Mouse (Mus musculus) hindbrain, embryonic 16.5 days (tissue): ENCODE data around the gene Ssbp4. TPM values are rescaled to one million over a fixed set of nuclear protein-coding genes. Genes with fewer than 3 reads are reported as not detected.

ENCODE experiments used
- ATAC-seq: fragments of 200-750 bp; cut with Nextera tagmentation; 2 replicates; pipeline ENCODE4 v1.8.0; 2017; ENCODE audit warnings: moderate TSS enrichment, moderate library complexity
- H3K27ac ChIP-seq: fragments of 300-500 bp; sonication (generic); 2 replicates; pipeline ENCODE4 v1.5.1; 2014; ENCODE audit warnings: low read depth, mild to moderate bottlenecking, control low read depth, low read length, moderate library complexity
- H3K27me3 ChIP-seq: fragments of 300-500 bp; sonication (generic); replicated peaks from 2 replicates; pipeline ENCODE4 v1.6.1; 2014; ENCODE audit warnings: low read length; ENCODE audit not compliant: control insufficient read depth, insufficient read depth
- H3K36me3 ChIP-seq: fragments of 300-500 bp; sonication (generic); 2 replicates; pipeline ENCODE4 v1.6.1; 2014; ENCODE audit warnings: mild to moderate bottlenecking, low read length, moderate library complexity, mixed read lengths; ENCODE audit not compliant: control insufficient read depth, insufficient read depth
- H3K4me1 ChIP-seq: fragments of 300-500 bp; sonication (generic); 2 replicates; pipeline ENCODE4 v1.6.1; 2014; ENCODE audit warnings: low read depth, low read length; ENCODE audit not compliant: control insufficient read depth, insufficient read depth
- H3K4me2 ChIP-seq: fragments of 300-500 bp; sonication (generic); 2 replicates; pipeline ENCODE4 v1.6.1; 2014; ENCODE audit warnings: mild to moderate bottlenecking, low read length, control low read depth, moderate library complexity
- H3K4me3 ChIP-seq: fragments of 300-500 bp; sonication (generic); 2 replicates; pipeline ENCODE4 v1.5.1; 2014; ENCODE audit warnings: mild to moderate bottlenecking, low read length, control low read depth, moderate library complexity
- H3K9ac ChIP-seq: fragments of 300-500 bp; sonication (generic); 2 replicates; pipeline ENCODE4 v1.6.1; 2014; ENCODE audit warnings: low read depth, mild to moderate bottlenecking, control low read depth, low read length, moderate library complexity
- H3K9me3 ChIP-seq: fragments of 300-500 bp; sonication (generic); 2 replicates; pipeline ENCODE4 v1.6.1; 2014; ENCODE audit warnings: mild to moderate bottlenecking, low read length, moderate library complexity; ENCODE audit not compliant: control insufficient read depth
- WGBS: fragments of 180-500 bp; shearing (Covaris S2); extraction: QIAGEN DNeasy Blood & Tissue Kit; methylation state at CpG from one replicate; pipeline ENCODE4 v1.1.7; 2014; 5-methylcytosine and 5-hydroxymethylcytosine counted together
- polyA plus RNA-seq: library from polyadenylated mRNA; unstranded; fragments of >200 nt; fragmentation: Nextera tagmentation; extraction: Ambion mirVana; gene quantifications from 2 replicates; pipeline ENCODE4 v1.2.1, GENCODE M21; 2015

Ssbp4 gene
- polyA plus RNA-seq, 1 experiment from 2014 or later, result 148 TPM

DNA sequence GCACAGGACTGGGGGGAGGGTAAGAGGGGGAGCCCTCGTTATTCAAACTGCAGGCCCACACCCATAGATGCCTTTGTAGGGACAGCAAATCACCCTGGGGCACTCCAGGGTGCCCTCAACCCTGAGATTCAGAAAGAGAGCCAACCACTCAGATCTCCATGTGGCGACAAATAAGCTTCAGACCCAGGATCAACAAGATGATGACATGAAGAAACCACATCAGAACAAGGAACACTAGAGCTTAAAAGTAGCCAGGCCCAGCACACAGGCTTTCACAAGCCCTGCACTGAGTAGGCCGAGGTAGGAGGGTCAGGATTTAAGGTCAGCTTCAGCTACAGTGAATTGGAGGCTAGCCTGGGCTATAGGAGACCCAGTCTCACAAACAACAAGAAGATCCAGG lies 40.2 kb upstream of the Ssbp4 start:
- no peak overlapping the region; the same call in 1 of the 2 replicates for H3K9ac ChIP-seq
- no peak overlapping the region for H3K4me3 ChIP-seq
- H3K27ac ChIP-seq, result peak overlapping the region; percentile 65
- H3K9me3 ChIP-seq, result no peaks in the 10 kb centered on the region
- H3K27me3 ChIP-seq, result no peaks in the 10 kb centered on the region
- peaks cover 13% of the 10 kb centered on the region for H3K4me1 ChIP-seq
- peak; percentile 38 for ATAC-seq
- peaks cover 8% of the 10 kb centered on the region; the same call in 1 of the 2 replicates for H3K36me3 ChIP-seq
- H3K4me2 ChIP-seq, result no peak overlapping the region
- 49% methylated on average over 3 of the region's 3 CpGs for WGBS

GRCm38 (mm10) chr8:70648164-70648442 lies 39.4 kb upstream of the Ssbp4 start:
- Histone ChIP-seq H3K27me3 (no peaks in the 10 kb centered on the region), H3K9me3 (no peaks in the 10 kb centered on the region), H3K4me3 (no peak overlapping the region), H3K9ac (no peak overlapping the region), H3K4me1 (peaks cover 13% of the 10 kb centered on the region), H3K27ac (no peak overlapping the region), H3K4me2 (no peak overlapping the region), H3K36me3 (peaks cover 8% of the 10 kb centered on the region; the same call in 1 of the 2 replicates)
- 30% methylated on average over 1 of the region's 1 CpGs for WGBS
- ATAC-seq, result no peak

GRCm38 (mm10) chr8:70647343-70648163 lies 38.9 kb upstream of the Ssbp4 start:
- peaks cover 13% of the 10 kb centered on the region for H3K4me1 ChIP-seq
- H3K9me3 ChIP-seq, result no peaks in the 10 kb centered on the region
- peaks cover 8% of the 10 kb centered on the region; the same call in 1 of the 2 replicates for H3K36me3 ChIP-seq
- H3K27ac ChIP-seq, result peak overlapping the region; percentile 3; the same call in 1 of the 2 replicates
- 0 out of 2 replicates have a peak overlapping the region, but pooled peaks have one; percentile 21 for H3K9ac ChIP-seq
- H3K27me3 ChIP-seq, result no peaks in the 10 kb centered on the region
- no peak overlapping the region for H3K4me2 ChIP-seq
- no peak for ATAC-seq
- H3K4me3 ChIP-seq, result no peak overlapping the region
- WGBS, result 42% methylated on average over 8 of the region's 8 CpGs

GRCm38 (mm10) chr8:70646775-70647174 lies 38.1 kb upstream of the Ssbp4 start:
- Histone ChIP-seq H3K4me3 (no peak overlapping the region), H3K4me1 (peaks cover 13% of the 10 kb centered on the region), H3K27me3 (no peaks in the 10 kb centered on the region), H3K36me3 (peaks cover 7% of the 10 kb centered on the region; the same call in 1 of the 2 replicates), H3K27ac (no peak overlapping the region), H3K9me3 (no peaks in the 10 kb centered on the region), H3K9ac (no peak overlapping the region), H3K4me2 (no peak overlapping the region)
- no peak for ATAC-seq

GRCm38 (mm10) chr8:70646369-70646768 lies 37.7 kb upstream of the Ssbp4 start:
- H3K4me3 ChIP-seq, result no peak overlapping the region
- ATAC-seq, result no peak
- 71% methylated on average over 6 of the region's 6 CpGs for WGBS
- no peak overlapping the region for H3K27ac ChIP-seq
- H3K9me3 ChIP-seq, result no peaks in the 10 kb centered on the region
- peaks cover 13% of the 10 kb centered on the region for H3K4me1 ChIP-seq
- H3K36me3 ChIP-seq, result peaks cover 6% of the 10 kb centered on the region; the same call in 1 of the 2 replicates
- no peak overlapping the region for H3K4me2 ChIP-seq
- no peaks in the 10 kb centered on the region for H3K27me3 ChIP-seq
- H3K9ac ChIP-seq, result no peak overlapping the region; the same call in 1 of the 2 replicates

DNA sequence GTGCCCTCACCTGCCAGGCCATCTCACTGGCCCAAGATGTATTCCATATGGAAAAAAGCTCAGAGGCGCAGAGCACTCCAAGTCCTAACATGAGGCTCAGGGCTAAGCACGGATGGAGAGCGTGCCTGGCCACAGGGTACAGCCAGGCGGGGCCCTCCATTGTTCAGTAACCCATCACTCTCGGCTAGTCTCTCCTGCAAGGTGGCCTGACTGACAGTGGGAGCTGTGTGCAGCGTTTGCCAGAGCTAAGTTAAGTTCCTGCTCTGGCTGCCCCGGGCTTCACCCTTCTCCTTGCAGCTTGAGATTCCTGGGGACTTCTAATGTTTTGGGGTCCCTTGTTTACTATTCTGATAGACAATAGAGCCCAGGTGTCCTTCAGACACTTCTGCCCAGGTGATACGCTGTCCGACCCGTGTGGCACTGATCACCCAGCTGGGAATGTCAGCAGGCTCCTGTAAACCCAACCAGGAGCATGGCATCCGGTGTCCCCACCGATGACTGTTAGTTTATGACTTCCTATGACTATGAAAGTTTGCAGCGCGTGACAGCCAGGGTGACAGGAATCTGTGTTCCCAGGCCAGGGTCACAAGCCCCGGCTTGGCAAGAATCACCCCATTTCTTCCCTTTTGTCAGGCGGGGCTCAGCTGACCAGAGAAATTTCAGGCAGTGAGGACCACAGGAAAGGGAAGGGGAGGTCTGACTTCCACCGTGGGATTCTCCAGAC lies 37.0 kb upstream of the Ssbp4 start:
- Histone ChIP-seq H3K4me3 (no peak overlapping the region), H3K4me1 (peaks cover 13% of the 10 kb centered on the region), H3K9me3 (no peaks in the 10 kb centered on the region), H3K36me3 (0 out of 2 replicates have a peak, but pooled peaks cover 4% of the 10 kb centered on the region), H3K27me3 (no peaks in the 10 kb centered on the region), H3K9ac (no peak overlapping the region; the same call in 1 of the 2 replicates), H3K27ac (no peak overlapping the region), H3K4me2 (no peak overlapping the region)
- WGBS, result 55% methylated on average over 17 of the region's 17 CpGs
- ATAC-seq, result no peak

DNA sequence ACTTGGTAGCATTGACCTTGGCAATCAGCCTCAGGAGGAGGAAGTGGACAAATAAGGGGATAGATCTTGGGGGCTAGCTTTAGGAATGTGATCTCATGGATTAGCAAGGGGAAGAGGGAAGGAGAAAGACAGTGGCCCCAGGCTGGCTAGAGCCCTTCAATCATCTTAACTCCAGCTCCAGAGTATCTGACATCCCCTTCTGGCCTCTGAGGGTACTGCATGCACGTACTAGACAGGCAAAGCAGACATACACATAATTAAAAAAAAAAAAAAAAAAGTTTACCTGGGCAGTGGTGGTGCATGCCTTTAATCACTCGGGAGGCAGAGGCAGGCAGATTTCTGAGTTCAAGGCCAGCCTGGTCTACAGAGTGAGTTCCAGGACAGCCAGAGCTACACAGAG lies 35.4 kb upstream of the Ssbp4 start:
- ATAC-seq, result no peak
- WGBS, result 69% methylated on average over 2 of the region's 2 CpGs
- no peak overlapping the region for H3K4me3 ChIP-seq

GRCm38 (mm10) chr8:70643019-70643418 lies 34.3 kb upstream of the Ssbp4 start:
- no peak overlapping the region for H3K27ac ChIP-seq
- no peak overlapping the region for H3K4me2 ChIP-seq
- H3K36me3 ChIP-seq, result no peaks in the 10 kb centered on the region
- no peaks in the 10 kb centered on the region for H3K27me3 ChIP-seq
- no peak overlapping the region for H3K4me3 ChIP-seq
- WGBS, result 65% methylated on average over 3 of the region's 3 CpGs
- H3K9me3 ChIP-seq, result no peaks in the 10 kb centered on the region
- no peak for ATAC-seq
- H3K9ac ChIP-seq, result no peak overlapping the region
- H3K4me1 ChIP-seq, result peaks cover 5% of the 10 kb centered on the region; the same call in 1 of the 2 replicates

More for the DNA sequence above, 35.4 kb upstream of the Ssbp4 start:
- H3K4me2 ChIP-seq, result no peak overlapping the region
- no peak overlapping the region for H3K9ac ChIP-seq
- H3K36me3 ChIP-seq, result no peaks in the 10 kb centered on the region
- no peak overlapping the region for H3K27ac ChIP-seq
- H3K4me1 ChIP-seq, result peaks cover 5% of the 10 kb centered on the region
- no peaks in the 10 kb centered on the region for H3K9me3 ChIP-seq
- H3K27me3 ChIP-seq, result no peaks in the 10 kb centered on the region

- no peak for ATAC-seq
- 75% methylated on average over 9 of the region's 9 CpGs for WGBS
- Histone ChIP-seq H3K4me2 (no peak overlapping the region), H3K36me3 (no peaks in the 10 kb centered on the region), H3K4me3 (no peak overlapping the region), H3K27ac (no peak overlapping the region), H3K4me1 (no peaks in the 10 kb centered on the region), H3K9me3 (no peaks in the 10 kb centered on the region), H3K9ac (no peak overlapping the region), H3K27me3 (no peaks in the 10 kb centered on the region)
Measured at GRCm38 (mm10) chr8:70638752-70639151, 30.1 kb upstream of the Ssbp4 start.
